Mouse (Mus musculus) retina, embryonic 14.5 days (tissue): ENCODE data around the gene Itih3.

Experiments
- DNase-seq: peaks from one replicate; pipeline ENCODE4 v3.0.0-alpha.2; 2015; ENCODE audit warnings: low spot score

Gene Itih3

GRCm38 (mm10) chr14:30861421-30862125 is 62.0 kb downstream of the Itih3 start:
- DNase-seq: no peak
